Mouse (Mus musculus) CD4-positive, CD25-positive, alpha-beta regulatory T cell, adult 4 months (primary cell): Measurements from ENCODE around the gene Fam25c. TPM values are rescaled to one million over a fixed set of nuclear protein-coding genes. Genes with fewer than 3 reads are reported as not detected.
A peak's percentile ranks its signal among the peaks of the same experiment; 100 is the strongest.
"Not testable (repeated sequence)": the region's sequence is repeated elsewhere in the genome, so short reads cannot be mapped to it uniquely, and the experiment has no call there.

Experiments
- ATAC-seq: one replicate; pipeline ENCODE4 v1.8.0; 2017
- polyA plus RNA-seq, 2 experiments: library from polyadenylated mRNA; unstranded; fragments of 100-300 nt; shearing (Covaris generic); gene quantifications; one replicate each; pipeline ENCODE4 v1.2.1; 2017

Gene Fam25c
- polyA plus RNA-seq, 2 experiments from 2014 or later = not detected

DNA sequence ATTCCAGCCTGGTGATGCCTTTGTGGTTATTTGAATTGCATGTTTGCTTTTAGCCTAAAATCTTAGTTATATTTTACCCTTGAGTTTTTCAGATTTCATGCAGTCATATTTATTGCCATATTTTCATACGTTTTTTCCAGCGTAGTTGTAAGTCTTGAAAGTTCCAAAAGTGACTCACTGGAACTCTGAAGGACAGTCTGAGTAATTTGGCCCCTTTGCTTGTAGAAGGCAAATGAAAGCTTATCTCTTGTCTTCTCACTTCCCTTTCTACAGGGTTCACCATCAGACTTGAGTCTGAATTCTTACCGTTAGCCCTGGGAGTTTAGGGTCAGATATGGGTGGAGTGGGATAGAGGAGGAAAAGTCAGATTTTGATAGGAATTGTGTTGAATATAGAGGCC is 28.6 kb downstream of the Fam25c start:
- no peak for ATAC-seq

DNA sequence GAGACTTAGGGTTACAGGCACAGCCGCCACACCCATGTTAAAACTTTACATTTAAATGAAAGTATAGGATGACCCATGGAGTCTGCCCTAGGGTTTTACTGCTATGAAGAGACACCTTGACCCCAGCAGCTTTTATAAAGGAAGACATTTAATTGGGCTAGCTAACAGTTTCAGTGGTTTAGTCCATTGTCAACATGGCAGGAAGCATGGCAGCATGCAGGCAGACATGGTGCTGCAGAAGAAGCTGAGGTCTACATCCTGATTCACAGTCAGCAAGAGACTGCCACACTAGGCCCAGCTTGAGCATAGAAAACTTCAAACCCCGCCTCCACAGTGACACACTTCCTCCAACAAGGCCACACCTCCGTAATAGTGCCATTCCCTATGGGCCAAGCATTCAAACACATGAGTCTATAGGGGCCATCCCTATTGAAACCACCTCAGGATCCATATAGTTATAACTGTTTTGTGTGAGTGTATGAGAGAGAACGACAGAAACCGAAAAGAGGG is 31.6 kb downstream of the Fam25c start:
- no peak for ATAC-seq

DNA sequence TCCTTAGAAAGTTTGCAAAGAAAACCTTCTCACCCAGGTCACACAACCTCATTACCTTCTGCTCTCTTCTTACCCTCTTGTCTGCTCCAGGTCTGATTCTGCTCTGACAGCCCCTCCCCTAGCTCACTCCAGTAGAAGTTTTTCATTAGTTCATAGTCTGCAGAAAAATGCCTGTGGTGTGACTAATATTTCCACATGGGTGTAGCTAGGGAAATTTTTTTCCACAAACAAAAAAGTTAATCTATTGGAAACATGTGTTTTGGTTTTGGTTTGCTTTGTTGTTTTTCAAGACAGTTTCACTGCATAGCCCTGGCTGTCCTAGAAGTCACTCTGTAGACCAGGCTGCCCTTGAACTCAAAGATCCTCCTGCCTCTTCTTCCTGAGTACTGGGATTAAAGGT is 37.1 kb downstream of the Fam25c start:
- peak; percentile 28 for ATAC-seq

DNA sequence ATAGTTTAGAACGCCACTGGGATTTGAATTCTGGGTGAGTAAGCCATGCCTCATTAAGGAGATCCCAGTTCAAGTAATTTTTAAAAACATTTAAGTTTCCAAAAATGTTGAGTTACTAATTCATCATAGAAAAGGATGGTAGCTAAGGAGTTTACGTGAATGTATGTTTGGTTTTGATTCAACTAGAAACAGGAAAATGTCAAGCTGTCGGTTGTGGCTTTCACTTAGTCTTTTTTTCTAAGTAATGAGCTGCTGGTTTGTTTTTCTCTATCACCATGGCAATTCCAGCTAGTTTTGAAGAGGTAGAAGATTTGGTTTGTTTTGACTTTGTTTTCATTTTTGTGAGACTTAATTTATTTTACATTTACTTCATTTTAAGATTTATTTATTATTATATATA is 37.8 kb downstream of the Fam25c start:
- peak; percentile 79 for ATAC-seq

DNA sequence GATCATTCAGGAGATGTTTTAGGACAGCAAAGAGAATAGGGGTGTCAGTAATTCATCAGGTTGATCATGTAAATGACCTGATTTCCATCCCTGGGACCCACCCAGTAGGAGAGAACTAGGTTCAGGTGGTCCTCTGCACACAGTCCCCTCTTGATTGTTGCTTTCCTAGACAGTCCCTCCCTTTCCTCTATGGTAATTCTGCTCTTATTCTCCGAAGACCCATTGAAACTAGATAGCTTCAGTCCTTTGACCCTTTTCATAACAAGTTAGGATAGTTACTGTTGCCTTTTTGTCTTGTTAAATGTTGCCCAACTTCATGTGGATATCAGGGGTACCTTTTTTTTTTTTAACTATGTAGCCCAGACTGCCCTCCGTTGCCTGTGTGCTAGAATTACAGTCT is 38.9 kb downstream of the Fam25c start:
- ATAC-seq = no peak

DNA sequence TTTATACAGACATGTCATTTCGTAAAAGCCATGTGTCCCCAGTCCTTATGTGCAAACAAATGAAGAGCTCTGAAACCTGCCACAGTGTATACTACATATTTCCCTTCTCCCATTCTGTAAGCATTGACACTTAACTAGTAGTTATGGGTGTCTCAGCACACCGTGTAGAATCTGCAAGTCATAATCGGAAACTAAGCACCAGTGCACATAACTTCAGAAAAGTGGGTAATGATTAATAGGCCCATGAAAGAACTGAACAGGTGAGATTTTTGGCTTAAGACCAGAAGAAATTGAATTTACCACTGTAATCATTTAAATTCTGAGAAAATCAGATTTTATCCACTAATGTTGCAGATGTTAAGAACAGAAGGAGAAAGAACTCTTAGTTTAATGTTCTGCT is 40.4 kb downstream of the Fam25c start:
- ATAC-seq = no peak

DNA sequence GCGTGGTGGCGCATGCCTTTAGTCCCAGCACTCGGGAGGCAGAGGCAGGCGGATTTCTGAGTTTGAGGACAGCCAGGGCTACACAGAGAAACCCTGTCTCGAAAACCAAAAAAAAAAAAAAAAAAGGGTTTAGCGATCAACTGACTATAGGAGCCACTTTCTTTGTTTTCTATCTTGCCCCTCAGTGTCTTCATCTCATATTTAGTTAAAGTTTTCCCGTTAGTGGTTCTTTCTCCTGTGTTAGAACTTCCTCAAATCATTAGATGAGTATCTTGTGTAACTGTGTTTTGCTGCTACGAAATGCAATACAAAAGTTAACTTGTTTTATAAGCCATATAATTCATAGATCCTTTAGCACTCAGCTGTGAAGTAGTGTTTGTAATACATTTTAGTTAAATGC is 40.9 kb downstream of the Fam25c start:
- ATAC-seq = not testable (repeated sequence)

DNA sequence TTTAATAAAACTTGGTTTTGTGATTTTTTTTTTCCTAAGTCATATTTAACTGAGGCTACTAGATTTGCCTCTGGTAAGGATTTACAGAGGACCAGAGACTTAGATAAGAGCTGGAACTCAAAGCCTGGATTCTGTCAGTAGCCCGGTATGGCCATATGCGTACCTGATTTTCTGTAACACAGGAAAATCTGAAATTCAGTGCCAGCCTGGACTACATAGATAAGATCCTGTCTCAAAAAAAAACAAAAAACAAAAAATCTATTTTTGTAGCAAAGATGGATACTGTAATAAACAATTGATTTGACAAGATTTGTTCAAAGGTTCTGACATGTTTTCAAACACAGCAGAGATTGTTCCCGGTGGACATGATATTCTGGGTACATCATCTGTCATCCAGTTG is 41.6 kb downstream of the Fam25c start:
- ATAC-seq = no peak

DNA sequence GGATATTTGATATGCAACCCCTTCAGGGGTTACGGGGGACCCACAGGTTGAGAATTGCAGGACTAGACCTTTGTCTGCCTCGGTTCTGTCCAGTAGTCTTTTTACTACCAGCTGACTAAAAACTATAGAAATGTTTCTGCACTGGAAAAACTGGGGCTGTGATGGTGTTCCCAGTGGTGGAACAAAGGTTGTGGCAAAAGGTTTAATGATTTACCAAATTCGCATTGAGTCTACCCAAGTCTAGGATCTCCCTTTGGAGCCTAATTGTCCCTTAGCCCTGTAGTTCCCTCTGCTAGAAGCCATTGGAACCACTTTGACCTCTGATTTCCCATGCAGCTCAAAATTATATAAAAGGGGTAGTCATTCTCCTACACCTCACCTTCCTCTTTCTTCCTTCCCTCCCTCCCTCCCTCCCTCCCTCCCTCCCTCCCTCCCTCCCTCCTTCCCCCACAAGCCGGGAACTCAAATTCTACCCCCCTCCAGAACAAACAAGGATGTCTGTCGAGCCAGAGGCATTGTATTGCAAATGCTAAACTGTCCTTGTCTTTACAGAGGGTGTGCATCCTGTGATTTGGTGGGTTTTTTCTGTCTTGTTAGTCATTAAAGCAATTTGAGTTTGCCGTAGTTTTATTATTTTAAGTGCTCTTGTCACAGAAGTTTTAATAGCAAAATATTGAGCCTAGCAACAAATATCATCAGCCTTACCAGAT is 42.7 kb downstream of the Fam25c start:
- no peak for ATAC-seq

DNA sequence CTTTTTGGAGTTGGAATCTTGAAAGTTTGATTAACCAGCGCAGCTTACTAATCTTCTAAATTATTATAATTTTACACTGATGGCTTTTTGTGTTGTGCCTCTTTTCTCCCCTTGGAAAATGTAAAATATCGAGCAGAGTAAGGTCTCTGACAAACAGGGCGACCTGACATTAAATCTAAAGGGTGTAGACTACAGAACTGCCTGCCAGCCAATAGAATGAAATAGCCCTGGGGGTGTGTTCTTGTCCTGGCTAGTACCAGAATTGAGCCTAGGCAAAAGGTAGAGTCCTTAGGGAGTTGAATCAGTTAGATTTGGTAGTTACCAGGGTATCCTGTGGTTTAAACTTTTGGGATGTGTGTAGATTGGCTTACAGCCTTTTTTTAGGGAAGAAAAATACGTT is 43.5 kb downstream of the Fam25c start:
- no peak for ATAC-seq

DNA sequence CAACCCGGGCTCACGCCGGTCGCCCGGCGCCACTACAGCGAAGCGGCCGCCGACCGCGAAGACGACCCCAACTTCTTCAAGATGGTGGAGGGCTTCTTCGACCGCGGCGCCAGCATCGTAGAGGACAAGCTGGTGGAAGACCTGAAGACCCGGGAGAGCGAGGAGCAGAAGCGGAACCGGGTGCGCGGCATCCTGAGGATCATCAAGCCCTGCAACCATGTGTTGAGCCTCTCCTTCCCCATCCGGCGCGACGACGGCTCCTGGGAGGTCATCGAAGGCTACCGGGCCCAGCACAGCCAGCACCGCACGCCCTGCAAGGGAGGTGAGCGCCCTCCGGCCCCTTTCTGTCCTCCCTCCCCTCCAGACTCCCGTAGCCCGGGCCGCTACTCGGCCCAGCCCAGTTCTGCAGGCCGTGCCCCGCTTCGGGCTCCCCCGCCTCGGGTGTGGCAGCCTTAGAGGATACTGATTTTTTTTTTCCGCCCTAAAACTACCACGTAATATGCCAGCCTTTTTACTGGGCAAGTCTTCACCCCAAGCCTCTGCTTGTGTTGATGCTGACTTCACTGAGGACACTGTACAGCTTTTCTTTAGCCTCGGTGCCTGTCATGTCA is 44.1 kb downstream of the Fam25c start:
- peak; percentile 44 for ATAC-seq

DNA sequence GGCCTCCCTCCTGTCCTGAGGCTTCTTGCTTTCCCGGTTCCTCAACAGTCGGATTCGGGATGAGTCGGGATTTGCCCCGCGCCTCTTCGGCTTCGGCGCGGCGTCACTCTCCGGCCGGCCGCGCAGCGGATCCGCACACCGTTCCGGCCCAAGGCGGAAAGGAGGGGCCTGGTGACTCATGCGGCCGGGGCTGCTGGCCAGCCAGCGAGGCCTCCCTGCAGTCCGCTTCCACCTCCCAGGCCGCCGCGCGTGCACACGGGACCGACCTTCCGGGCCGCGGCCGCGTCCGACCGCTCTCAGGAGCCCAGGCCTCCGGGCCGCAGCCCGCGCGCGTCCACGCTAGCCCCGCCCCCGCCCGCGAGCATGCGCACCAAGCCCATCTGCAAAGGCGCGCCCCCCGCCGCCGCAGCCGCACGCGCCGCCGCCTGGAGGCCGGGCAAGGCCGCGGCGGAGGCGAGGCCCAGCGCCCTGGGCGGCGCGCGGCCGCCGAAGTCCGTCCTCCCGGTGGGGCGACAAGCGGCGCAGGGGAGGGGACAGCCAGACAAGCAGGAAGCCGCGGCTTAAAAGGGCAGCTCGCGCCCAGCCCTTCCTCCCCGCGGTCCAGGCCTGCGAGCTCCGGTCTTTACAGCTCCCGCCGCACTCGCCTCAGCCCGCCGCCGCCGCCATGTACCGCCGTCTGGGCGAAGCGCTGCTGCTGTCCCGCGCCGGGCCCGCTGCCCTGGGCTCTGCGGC is 44.8 kb downstream of the Fam25c start, which contains the start of the genes Shld2 and Glud1:
Gene Shld2, minus strand, starts transcription at position 260 of the 732 bp plus-strand sequence.
Gene Glud1, plus strand, starts transcription at position 494 of the 732 bp plus-strand sequence.
- peak; percentile 85 for ATAC-seq

DNA sequence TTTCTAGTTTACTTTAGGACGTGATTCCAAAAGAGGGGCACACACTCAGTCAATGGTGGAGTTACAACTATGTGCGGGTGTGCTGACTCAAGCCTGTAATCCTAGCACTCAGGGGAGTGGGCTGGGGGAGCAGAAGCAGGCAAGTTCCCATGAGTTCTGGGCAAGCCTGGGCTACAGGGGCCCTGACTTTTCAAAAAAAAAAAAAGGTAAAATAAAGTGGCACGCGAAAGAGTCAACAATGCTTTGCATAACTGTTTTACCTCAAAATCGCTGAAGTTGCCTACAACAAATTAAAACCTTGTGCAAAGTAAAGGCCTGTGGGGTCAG is 45.4 kb downstream of the Fam25c start:
- no peak for ATAC-seq

DNA sequence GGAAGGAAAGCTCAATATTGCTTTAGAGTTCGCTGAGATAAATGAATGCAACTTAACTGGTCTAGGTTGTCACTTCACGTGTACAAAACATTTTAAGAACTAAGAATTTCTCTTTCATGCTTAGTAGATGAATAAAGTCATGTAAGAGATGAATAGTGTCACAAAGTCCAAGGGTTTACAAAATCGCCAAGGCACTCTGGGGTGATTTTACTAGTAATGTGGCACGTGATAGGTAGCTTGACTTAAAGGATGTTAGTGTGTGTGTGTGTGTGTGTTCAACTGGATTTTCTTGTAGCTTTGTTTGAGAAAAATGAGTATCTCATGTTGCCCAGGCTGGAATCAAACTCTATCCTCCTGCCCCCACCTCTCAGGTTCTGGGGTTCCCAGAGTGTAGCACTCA is 46.0 kb downstream of the Fam25c start:
- no peak for ATAC-seq

DNA sequence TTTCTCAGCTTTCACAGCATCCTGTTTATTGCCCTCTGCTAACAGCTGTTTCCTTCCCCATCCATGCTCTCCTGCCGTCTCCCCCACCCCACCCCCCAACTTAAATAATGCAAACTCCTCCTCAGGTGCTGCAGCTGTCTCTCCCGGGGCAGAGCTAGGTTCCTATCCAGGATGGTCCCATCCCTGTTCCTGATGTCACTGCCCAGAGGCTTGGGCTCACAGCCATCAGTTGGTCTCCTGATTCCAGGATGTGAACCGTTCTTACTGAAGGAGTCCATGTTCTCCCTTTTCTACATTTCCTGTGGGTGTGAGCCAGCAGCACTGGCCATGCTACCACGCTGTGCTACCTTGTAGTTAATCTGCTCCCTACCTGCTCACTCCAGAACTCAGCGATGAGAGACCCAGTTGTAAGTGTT is 52.0 kb downstream of the Fam25c start:
- ATAC-seq = no peak

DNA sequence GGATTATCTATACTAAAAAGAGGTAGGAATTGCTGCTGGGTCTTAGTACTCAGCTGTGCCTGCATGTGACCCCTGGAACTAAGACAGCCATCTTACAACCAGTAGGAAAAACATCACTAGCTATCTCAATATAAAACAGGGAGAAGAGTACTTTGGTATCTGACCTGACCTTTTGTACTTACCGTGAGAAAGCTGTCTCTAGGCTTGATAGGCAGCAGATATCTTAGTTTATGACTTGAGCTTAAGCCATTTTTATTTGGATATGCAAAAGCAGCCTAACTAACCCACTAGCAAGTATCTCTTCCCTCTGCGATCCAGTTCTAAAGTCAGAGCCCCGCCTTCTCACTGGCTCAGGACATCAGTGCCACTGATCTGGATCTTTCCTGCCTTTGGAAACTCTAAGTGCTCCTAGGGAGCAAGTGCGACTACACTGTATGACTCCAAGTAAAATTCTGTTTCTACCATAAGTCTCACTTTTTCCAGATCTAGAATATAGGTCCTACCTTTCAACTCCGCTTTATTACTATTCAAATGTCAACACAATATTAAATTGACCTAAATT is 52.5 kb downstream of the Fam25c start:
- ATAC-seq = no peak

Other genes with a start within 250 kb of the Fam25c start
- gene Npy4r, start 202.9 kb downstream of the Fam25c start, polyA plus RNA-seq = not detected
- under 1 TPM in 1 of 2 experiments, not detected in 1; 0.05 TPM for gene Gprin2, start 153.8 kb downstream of the Fam25c start, polyA plus RNA-seq
- under 1 TPM; 0.23 to 0.27 TPM for gene Syt15, start 135.8 kb downstream of the Fam25c start, polyA plus RNA-seq
- gene Shld2, start 44.9 kb downstream of the Fam25c start, polyA plus RNA-seq = 10 to 100 TPM in 1 of 2 experiments, 1 to 10 TPM in 1; 8.8 to 12.1 TPM
- gene Glud1, start 44.7 kb downstream of the Fam25c start, polyA plus RNA-seq = 10 to 100 TPM; 22.9 to 42.0 TPM
- not detected for gene Sncg, start 19.4 kb upstream of the Fam25c start, polyA plus RNA-seq
- gene Mmrn2, start 20.0 kb upstream of the Fam25c start, polyA plus RNA-seq = under 1 TPM; 0.08 to 0.19 TPM
- under 1 TPM; 0.92 to 0.96 TPM for gene Bmpr1a, start 147.9 kb upstream of the Fam25c start, polyA plus RNA-seq
- not detected for gene 9230112D13Rik, start 167.4 kb upstream of the Fam25c start, polyA plus RNA-seq
- gene Ldb3, start 233.2 kb upstream of the Fam25c start, polyA plus RNA-seq = not detected
- gene Opn4, start 244.7 kb upstream of the Fam25c start, polyA plus RNA-seq = not detected